Mouse (Mus musculus): ENCODE data around the gene Ccdc183.

Ccdc183 gene

DNA sequence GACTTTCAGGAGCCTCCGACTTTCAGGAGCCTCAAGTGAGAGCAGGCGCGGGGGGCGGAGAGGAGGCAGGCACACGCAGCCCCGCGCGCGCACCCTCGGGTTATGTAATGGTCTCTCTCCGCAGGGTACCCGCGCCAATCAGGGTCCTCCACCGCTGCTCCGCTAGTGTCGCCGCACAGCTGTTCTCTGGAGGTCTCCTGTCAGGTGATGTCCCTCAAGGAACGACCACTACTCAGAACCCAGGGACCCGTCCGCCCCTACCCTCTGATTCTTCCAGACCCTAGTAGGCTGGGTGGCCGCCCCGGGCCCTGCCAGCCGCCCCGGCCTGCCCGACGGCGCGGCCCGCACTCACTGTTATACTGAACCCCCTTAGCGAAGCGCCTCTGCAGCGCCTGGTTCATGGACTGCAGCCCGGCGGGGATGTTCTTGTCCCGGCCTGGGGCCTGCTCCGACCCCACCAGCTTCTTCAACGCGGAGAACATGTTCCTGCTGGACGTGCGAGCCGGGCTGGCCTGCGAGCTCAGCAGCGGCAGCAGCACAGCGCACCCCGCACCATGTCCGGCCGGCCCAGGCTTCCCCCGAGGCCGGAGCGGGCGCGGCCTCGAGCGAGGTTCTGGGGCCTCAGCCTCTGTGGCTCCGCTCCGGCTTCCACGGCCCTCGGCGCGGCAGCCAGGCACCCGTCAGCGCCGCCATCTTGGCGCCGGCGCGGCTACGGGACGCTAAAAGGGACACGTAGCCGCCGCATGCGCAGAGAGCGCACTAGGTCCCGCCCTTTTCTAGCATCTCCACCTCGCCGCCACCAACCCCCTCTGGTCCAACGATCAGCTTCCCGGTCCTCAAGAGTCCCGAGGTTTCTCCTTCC, 9.5 kb downstream of the Ccdc183 start, which contains the start of gene Rabl6:
Rabl6 (minus strand) TSS at position 761 of the 862 bp plus-strand sequence.
- DNase-seq (ENCODE audit: low read depth, low spot score) = peak; percentile 94

DNA sequence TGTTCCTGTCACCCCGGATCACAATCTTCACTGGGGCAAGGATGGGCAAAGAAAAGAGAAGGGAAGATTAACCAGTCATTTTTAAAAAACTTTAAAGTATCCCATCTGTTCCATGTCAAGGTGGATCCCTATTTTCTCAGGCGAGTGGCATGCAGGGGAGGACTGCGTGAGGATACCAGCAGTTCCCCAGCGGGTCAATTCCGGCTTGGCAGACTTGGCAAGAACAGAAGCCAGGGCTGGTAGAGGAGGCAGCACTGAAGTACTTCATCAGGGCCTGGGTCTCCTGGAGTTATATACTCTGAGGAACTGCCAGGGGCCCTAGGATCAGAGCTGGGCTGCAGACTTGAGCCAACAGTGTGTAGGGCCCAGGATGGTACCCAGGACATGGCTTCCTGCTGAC, 15.0 kb downstream of the Ccdc183 start:
- no peak for DNase-seq (ENCODE audit: low read depth, low spot score)

DNA sequence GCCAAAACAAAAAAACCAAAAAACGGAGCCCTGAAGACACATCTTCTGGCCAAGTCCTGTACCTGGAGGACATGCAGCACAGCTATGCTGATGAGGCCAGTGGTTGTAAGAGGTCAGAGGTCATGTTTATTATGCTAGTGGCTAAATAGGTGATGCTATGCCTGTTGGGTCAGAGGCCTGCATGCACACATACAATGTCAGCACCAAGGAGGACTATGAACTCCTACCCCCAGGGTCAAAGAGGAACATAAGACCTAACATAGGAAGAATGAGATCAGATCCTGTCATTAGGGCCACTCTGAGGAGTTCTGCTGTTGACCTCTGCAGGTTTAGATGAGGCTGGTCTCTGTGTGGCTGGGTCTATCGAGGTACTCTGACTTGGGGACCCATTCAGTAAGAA, 17.4 kb downstream of the Ccdc183 start:
- DNase-seq (ENCODE audit: low read depth, low spot score) = no peak

DNA sequence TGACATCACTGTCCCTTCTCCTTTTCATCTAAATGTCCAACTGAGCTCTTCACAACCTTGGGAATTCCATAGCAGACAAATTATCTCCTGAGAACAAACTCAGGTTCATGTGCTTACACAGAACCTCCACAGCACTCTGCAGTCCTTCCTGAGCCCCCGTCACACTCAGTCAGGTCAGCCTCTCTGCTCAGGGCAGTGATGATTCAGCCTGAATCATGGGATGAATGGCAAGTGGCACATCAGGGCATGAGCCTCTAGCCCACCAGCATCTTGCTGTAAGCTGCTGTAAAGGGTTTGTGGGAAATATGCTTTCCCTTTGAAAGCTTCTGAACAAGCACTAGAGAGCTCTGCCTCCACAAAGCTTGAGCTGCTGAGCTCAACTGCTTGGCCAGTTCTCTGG, 18.7 kb downstream of the Ccdc183 start:
- no peak for DNase-seq (ENCODE audit: low read depth, low spot score)

GRCm38 (mm10) chr2:25596765-25597510, 20.5 kb downstream of the Ccdc183 start:
- DNase-seq (ENCODE audit: low read depth, low spot score) = no peak

DNA sequence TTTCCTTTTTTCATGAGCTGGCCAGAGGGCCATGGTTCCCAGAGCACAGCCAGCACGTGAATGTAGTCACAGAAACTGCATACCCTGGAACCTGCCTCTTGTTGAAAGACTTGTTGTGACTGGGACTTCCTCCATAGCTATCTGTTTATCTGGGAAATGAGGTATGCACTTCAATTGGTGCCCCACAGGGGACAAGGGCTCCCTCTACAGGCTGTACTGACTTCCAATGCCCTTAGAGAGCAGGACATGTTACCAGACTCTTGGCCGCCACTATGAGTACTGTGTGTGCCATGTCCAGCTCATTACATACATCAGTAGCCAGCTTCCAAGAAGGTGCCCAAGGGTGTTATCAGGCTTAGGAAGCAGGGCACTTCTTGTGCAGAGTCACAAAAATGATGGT, 25.6 kb downstream of the Ccdc183 start:
- peak; percentile 48 for DNase-seq (ENCODE audit: low read depth, low spot score)

GRCm38 (mm10) chr2:25588227-25588907, 29.1 kb downstream of the Ccdc183 start:
- no peak for DNase-seq (ENCODE audit: low read depth, low spot score)

DNA sequence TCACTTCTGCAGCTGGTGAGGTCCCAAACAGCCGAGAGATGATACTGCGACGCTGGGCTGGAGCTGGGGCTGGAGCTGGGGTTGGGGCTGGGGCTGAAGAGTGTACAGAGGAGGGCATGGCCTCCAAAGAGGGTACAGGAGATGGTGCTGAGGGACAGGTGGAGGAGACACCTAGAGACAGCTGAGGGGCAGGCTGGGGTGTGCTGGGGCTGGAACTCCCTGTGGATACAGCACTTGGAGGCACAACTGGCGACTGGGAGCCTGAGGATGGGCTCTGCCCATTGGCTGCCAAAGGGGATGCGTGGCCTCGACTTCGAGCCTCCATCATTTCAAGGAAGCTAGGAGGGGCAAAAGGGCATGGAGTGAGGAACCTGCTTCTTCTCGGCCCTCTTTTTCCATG, 30.2 kb downstream of the Ccdc183 start:
- no peak for DNase-seq (ENCODE audit: low read depth, low spot score)

- DNase-seq (ENCODE audit: low read depth, low spot score) = no peak
Measured at GRCm38 (mm10) chr2:25585601-25586000, 31.9 kb downstream of the Ccdc183 start.

GRCm38 (mm10) chr2:25584856-25585255, 32.6 kb downstream of the Ccdc183 start:
- no peak for DNase-seq (ENCODE audit: low read depth, low spot score)

GRCm38 (mm10) chr2:25584152-25584551, 33.3 kb downstream of the Ccdc183 start:
- DNase-seq (ENCODE audit: low read depth, low spot score) = no peak

- no peak for DNase-seq (ENCODE audit: low read depth, low spot score)
Measured at GRCm38 (mm10) chr2:25583571-25583970, 33.9 kb downstream of the Ccdc183 start.

GRCm38 (mm10) chr2:25583120-25583481, 34.4 kb downstream of the Ccdc183 start:
- DNase-seq (ENCODE audit: low read depth, low spot score) = no peak

GRCm38 (mm10) chr2:25582466-25583119, 34.9 kb downstream of the Ccdc183 start:
- peak; percentile 22 for DNase-seq (ENCODE audit: low read depth, low spot score)

DNA sequence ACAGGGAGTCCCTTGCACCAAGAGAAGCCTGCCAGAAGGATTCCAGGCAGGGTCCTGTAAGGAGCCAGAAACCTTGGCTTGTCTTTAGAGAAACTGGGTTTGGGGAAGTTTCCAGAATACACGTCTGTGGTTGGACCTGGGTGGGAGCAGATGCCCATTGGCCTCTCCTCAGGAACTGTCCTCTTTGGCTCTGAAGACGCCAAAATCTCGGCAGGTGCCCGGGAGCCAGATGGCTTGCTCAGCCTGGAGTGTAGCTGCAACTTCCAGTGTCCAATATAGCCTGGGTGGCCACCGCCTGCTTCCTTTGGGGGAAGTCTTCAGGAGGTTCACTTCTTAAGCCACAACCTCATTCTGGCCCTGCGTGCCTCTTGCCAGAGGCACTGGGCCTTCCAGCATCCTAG, 35.6 kb downstream of the Ccdc183 start:
- DNase-seq (ENCODE audit: low read depth, low spot score) = peak; percentile 69

- DNase-seq (ENCODE audit: low read depth, low spot score) = peak; percentile 83
Measured at GRCm38 (mm10) chr2:25581294-25581864, 36.1 kb downstream of the Ccdc183 start, which contains the start of gene Ajm1. Ajm1 (minus strand) TSS chr2:25581757.

DNA sequence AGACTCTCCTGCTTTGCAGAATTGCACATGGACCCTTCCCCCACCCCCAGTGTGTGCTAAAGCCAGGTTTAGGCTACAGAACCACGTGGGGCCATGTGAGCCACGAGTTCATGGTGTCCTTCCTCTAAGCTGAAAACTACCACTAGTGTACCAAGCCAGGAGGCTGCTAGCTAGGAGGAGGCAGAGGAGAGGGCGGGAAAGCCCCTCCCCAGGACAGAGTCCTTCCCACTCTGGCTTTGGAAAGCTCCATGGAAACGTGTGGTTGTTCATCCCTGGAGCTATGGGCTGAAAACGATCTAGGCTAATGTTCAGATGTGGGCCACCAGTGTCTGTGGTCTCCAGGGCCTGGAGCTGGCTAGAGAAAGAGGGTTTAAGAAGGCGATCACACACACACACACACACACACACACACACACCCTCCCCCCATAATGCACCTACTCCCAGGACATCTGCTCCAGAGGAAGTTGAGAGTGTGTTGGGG, 36.8 kb downstream of the Ccdc183 start:
- no peak for DNase-seq (ENCODE audit: low read depth, low spot score)

DNA sequence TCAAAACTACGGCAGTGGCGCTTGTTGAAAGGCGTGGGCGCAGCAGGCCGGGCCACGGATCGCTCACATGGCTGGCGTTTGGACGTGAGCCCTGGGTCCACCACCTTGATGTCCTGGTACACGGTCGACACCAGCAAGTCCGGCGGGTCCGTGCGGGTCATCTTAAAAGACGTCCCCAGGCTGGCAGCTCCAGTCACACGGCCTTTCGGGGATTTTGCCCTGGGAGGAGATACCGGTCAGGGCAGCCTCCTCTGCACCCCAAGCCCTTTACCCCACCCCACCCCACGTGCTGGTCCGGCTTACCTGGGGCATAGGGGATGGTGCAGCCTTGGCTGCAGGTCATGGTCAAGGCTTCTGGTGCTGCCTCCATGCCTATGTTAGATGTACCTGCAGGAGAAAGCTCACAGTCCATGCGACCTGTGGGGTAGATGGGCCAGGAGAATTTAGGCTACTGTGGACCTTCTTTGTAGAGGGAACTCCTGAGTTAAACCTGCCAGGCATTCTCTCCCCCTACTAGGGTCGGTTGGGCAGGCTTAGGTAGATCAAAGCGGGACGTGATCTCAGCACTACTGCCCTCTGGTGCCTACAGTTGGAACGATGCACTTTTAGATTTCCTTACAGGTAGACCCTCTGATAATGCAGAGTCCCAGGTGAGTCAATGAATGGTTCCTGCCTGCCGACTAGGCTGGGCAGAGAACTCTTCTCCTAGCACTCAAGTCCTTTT, 37.6 kb downstream of the Ccdc183 start:
- peak; percentile 56 for DNase-seq (ENCODE audit: low read depth, low spot score)

GRCm38 (mm10) chr2:25578796-25579736, 38.4 kb downstream of the Ccdc183 start:
- no peak for DNase-seq (ENCODE audit: low read depth, low spot score)

Measured in A20 (cell line).